Mouse (Mus musculus) spleen, postnatal 14 days (tissue): Measurements from ENCODE around the gene Ldhd.

Experiments
- DNase-seq, 2 experiments: peaks; one replicate each; pipeline ENCODE4 v3.0.0; 2021 to 2022; ENCODE audit warnings: low spot score in 2 of 2

The Ldhd gene

DNA sequence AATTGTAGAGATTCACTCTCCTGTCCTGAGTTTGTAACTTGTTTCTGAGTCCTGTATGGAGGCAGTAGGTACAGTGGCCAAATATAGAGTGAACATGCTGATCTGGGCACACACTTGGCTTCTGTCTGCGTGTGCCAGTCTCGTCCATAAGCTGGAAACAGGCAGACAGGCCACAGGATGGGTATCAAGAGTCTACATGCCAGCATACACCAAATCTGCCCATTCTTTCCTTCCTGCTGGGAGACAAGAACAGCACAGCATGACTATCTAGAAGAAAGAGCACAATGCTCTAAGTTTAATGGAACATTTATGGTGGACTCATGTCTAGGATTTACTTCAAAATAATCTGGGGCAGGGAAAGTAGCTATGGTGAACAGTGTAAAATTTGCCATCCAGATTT lies 35.2 kb downstream of the Ldhd start:
- DNase-seq, result no peak

DNA sequence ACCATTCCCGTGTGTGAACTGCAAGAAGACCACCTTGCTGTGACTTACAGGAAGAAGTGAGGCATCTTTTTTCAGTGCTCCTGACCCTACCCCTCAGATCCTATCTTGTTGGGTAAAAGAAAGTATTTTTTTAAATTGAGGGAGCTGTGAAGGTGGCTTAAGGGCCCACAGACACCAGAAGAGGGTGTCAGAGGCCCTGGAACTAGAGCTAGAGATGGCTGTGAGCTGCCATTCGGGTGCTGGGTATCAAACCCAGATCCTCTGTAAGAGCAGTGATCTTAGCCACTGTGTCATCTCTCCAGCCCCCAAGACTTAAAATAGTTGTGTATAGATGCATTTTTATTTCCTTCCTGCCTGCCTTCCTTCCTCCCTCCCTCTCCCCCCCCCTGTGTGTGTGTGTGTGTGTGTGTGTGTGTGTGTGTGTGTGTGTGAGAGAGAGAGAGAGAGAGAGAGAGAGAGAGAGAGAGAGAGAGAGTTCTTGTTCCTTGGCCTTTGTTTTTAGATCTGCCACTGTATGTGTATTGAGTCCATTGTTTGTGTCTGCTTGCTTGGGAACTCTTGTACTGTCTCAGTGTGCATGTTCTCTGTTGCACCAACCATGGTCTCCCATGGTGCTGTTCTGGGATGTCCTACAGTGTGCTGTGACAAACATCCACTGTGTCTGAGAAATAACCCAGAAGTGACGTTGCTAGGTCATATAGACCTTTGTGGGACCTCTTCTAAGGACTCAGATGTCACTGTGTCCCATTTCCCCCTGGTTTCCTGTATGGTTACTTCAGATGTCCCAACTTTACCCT lies 35.9 kb downstream of the Ldhd start:
- DNase-seq, result no peak

DNA sequence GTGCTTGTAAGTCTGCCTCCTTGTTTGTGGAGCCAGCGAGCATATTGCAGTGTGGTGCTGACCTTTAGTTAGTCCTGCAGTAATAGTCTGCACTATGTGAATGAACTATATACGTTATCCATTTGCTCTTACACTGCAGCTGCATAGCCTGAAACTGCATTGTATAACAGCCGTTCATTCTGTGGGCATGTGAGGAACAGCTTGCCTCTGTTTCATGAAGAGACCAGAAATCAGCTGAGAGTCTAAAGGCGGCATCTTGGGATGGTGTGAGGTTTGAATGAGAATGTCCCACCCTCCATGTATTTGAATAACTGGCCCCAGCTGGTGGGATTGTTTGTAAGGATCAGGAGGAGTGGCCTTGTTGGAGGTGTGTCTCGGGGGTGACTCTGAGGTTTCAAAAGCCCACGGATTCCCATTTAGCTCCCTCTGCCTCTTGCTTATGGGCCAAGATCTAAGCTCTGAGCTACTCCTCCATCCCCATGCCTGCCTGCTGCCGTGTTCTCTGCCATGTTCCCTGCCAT lies 37.7 kb downstream of the Ldhd start:
- no peak for DNase-seq

DNA sequence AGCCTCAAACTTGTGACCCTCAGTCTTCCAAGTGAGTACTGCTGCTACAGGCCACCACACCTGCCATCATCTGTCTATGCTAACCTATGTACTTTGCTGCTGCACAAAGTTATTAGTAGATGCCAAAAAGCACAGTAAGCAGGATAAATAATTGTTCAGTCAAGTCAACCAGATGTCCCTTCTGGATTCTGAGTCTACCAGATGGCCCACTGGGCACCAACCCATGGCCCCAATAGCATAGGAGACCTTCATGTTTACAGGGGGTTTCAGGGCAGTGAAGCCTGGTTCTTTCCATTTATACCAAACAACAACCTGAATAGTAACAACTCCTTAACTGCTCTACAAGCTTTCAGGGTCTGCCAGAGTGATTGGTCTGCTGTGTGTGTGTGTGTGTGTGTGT lies 39.0 kb downstream of the Ldhd start:
- DNase-seq, result no peak

DNA sequence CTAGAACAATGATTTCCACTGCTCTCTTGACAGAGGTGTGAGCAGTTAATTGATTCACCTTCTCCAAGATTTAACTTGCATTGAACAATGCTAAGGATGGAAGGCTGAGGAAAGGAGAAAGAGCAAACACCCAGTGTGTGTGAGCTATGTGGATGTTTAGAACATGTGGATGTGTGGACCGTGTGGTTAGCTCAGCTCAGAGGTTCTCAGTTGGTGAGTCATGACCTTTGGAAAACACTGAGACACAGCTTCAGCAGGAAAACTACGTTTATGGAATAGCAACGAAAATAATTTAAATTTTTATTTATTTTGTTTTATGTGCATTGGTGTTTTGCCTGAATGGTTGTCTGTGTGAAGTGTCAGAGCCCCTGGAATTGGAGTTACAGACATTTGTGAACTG lies 40.0 kb downstream of the Ldhd start:
- no peak for DNase-seq

DNA sequence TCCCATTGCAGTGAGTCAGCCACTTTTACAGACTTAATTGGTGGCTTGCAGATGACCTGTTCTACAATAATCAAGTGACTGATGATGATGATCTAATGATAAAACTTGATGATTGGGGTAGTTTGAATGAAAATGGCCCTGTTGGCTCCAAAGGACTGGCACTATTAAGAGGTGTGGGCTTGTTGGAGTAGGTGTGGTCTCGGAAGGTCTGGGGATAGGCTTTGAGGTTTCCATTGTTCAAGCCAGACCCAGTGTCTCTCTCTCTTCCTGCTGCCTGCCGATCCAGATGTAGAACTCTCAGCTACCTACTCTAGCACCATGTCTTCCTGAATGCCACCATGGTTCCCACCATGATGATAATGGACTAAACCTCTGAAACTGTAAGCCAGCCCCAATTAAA lies 41.8 kb downstream of the Ldhd start:
- no peak for DNase-seq

DNA sequence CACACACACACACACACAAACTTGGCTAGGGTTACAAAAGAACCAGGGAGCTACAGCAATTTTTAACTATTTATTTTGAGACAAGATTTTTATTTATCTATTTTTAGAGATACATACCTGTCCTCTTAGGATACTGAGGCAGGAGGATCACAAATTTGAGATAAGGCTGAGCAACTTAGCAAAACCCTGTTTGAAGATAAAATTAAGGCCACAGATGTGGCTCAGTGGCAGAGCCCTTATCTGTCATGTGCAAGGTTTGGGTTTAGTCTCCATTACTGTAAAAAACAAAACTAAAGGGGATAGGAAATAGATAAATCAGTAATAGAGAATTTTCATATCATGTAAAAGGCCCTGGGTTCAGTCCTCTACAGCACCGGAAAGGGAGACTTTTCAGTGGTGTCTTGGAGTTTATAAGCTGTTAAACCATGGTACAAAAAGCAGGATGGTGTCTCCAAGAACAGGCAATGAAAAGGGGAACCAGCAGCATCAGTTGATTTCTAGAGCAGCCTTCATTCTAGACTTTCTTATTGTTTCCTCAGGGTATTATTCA lies 42.6 kb downstream of the Ldhd start:
- no peak for DNase-seq

DNA sequence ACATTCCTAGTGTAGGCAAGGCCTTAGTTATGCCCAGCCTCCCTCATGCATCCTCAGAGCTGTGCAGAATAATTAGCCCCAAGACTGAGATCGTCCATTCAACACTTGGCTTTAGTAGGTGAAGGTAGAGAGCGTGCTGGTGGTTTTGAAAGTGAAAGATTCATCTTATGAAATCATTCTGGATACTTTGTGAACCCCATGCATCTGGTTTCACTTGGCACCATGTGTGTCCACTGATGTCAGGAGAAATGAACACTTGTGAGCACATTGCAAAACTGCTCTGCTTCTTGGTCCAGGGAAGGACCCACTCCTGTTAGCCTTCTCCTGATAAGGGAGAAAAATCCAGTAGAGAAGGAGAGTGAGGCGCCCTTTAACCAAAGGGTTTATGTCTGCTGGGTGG lies 45.2 kb downstream of the Ldhd start:
- no peak for DNase-seq

DNA sequence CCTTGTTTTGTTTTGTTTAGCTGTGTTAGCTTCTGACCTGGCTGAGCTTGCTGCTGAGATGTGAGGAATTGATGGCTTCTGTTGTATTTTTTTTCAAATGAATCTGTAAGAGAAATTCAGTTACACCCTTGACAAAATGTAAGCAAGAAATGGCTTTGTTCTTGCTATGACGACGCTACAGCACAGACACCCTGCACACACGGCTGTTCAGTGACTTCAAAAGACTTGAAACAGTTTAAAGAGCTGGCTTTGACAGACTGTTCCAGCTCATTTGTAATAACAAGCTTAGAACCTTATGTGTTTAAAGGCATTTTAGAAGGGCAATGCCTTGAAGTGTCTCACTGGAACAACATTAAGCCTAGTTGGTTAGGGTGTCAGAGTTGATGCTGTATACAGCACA lies 47.8 kb downstream of the Ldhd start:
- DNase-seq, result no peak

DNA sequence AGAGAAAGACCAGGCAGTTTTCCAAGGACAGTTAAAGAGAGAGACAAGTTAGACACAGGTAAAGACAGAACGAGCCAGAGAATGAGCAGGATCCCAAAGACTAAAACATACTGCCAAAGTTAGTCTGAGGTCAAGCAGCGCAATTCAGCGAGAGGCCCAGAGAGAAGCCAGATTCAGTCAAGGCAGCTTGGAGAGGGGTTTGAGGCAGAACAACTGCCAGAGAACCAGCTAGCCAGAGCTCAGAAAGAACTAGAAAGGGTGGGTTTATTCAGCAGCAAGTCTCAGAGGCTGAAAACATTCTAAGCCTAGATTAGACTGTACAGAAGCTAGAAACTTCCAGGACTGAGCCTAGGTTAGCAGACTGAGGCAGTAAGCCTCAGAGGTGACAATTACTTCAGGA lies 49.9 kb downstream of the Ldhd start:
- no peak for DNase-seq

DNA sequence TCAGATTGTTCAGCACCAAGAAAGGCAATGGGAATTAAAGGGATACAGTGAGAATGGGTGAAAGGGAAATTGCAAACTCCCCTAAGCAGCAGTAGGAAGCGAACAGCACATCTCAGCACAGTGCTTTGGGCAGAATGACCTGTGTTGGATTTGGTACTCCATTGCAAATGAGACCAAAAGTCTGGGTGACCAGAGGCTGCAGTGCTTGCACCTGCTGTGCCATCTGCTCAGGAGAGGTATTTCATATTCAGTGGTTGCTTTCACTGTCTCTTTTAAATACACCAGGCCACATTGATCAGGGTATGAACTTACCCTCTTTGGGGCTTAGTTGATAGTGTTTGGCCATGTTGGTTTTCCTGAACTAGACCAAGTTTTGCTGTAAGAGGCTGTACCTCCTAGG lies 50.9 kb downstream of the Ldhd start:
- DNase-seq, result no peak

DNA sequence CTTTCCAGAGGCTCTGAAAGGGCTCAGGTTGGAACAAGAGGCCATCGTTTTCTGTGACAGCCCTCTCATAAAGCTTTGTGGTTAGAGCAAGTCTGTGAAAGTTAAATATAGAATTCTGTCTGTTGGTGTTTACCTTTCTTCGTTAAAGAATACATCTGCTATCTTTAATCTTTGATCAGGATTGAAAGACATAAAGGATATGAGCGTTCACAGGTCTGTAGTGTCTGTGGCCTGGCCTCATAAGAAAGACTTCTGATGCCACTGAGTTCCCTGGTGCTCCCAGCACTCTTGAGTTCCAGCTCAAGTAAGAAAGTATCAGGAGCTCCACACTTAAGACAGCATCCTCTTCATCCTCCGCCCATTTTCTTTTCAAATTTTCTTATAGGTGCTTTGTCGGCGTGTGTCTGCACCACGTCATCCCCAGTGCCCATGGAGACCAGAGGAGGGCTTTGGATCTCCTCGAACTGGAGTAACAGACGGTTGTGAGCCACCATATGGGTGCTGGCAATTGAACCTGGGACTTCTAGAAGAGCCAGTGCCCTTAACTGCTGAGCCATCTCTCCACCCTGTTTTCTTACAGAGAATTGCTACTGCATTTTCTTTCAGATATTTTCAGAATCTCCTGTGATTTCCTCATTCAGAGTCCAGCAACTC lies 52.2 kb downstream of the Ldhd start:
- no peak for DNase-seq

DNA sequence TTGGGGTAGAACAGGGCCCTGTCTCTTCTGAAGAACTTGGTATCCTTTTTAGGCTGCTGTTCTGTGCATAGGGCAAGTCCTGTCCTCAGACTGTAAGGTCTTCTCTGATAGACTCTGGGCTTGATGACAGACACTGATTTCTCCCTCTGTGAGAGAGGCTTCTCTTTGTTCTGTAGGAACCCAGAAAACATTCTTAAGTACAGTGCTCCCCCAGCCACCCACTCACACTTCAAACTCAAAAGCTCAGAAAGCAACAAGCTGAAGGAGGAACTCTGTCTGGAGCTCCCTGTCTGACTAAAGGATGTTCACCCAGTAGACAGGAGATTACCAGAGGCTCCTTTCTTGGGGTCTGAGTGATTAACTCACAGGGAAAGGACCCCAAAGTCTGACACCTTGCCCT lies 53.7 kb downstream of the Ldhd start:
- DNase-seq, result no peak

DNA sequence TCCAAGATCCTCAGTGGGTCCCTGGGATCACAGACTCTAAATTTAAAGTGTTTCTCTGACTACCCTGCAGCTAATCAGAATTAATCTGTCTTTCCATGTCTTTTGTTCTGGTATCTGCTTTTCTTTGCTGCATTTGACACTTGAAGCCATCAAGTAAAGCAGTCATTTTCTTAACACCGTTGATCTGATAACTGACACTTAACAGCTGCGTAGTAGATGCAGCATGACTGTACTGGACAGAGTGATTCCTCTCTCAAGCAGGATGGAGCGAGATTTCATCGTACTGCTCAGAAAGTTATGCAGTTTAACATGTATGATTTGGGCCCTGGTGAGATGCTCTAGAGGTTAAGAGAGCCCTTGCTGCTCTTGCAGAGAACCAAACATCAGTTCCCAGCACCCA lies 54.7 kb downstream of the Ldhd start:
- DNase-seq, result no peak

DNA sequence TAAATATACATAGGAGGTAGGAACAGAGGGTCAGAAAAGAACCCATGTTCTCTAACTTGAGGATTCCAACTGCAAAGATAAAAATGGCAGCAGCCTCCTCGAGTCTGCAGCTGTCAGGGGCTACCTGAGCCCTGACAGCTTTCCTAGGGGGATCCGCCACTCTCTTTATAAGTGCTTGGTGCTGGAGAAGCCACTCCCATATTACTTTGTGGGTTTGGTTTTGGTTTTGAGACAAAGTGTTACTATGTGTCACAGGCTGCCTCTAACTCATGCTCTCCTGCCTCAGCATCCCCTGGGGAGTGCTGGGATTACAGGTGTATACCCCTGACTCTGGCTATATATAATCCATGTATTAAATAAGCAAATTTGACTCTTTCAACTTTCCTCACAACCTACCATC lies 56.2 kb downstream of the Ldhd start:
- DNase-seq, result no peak
